Mouse (Mus musculus): ENCODE results near the gene Gm10799. TPM values are rescaled to one million over a fixed set of nuclear protein-coding genes. Genes with fewer than 3 reads are reported as not detected.

The Gm10799 gene
- total and polyA plus RNA-seq, 2 experiments from 2014 or later, result not detected

DNA sequence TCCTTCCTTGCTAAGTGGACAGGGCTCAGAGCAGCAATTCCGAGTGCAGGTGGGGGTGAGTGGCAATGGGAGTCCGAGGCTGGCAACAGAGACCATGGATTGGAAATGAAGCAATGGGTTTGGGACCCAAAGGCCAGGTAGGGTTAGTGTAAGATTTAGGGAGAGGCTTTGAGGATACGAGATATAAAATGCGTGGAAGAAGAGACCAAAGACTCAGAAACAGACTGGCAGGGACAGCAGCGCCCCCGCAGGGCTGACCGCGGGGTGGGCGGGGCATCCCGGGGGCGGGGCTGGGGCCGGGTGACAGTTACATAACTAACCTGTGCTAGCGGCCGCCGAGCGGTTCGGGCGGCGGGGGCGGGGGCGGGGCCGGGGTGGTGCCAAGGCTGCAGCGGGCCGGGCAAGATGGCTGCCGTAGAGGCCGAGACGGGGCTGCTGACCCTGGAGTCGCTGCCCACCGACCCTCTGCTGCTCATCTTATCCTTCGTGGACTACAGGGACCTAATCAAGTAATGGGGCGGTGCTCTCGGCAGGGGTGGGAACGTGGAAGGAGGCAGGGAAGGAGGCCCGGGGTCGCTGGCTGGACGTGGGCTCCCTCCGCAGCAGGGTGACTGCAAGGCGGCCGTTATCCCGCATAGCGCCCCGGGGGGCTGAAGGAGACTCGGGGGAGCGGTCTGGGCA, 40.8 kb downstream of the Gm10799 start, which contains the start of gene Fbxo3:
TSS of gene Fbxo3 (plus strand) at position 264 of the 681 bp plus-strand sequence.
- H3K9me3 ChIP-seq (ENCODE audit: low read length), result no peaks in the 10 kb centered on the region
- peak; percentile 84 for DNase-seq (ENCODE audit: low spot score)
- H3K9ac ChIP-seq (replicated peaks; ENCODE audit: low read length), result peak within 1 kb of the TSS; percentile 98
- peak; percentile 95 for ATAC-seq
- H3K27me3 ChIP-seq (ENCODE audit: insufficient read depth, low read length), result no peaks in the 10 kb centered on the region
- peak within 1 kb of the TSS; percentile 82 for H3K27ac ChIP-seq
- no peaks in the 10 kb centered on the region for H3K36me3 ChIP-seq (ENCODE audit: insufficient read depth, low read length)
- peak within 1 kb of the TSS; percentile 96 for H3K4me3 ChIP-seq (ENCODE audit: low read length)
- TF ChIP-seq CTCF (IDR thresholded peaks at IDR 0.05; ENCODE audit: low read depth), result peak; percentile 27; the same call in 1 of the 2 replicates
- peaks cover 10% of the 10 kb centered on the region for H3K4me1 ChIP-seq (ENCODE audit: insufficient read depth, low read length)
- 2% methylated on average over 33 of the region's 44 CpGs for WGBS
- H3K4me2 ChIP-seq (ENCODE audit: low read depth, low read length), result peak within 1 kb of the TSS; percentile 69

GRCm38 (mm10) chr2:104024656-104025055, 43.7 kb downstream of the Gm10799 start:
- Histone ChIP-seq H3K4me1 (ENCODE audit: insufficient read depth, low read length) (peaks cover 9% of the 10 kb centered on the region), H3K27ac (no peak overlapping the region), H3K4me3 (ENCODE audit: low read length) (no peak overlapping the region), H3K4me2 (ENCODE audit: low read depth, low read length) (no peak overlapping the region), H3K36me3 (ENCODE audit: insufficient read depth, low read length) (no peaks in the 10 kb centered on the region), H3K9ac (replicated peaks; ENCODE audit: low read length) (no peak overlapping the region), H3K27me3 (ENCODE audit: insufficient read depth, low read length) (no peaks in the 10 kb centered on the region), H3K9me3 (ENCODE audit: low read length) (no peaks in the 10 kb centered on the region)
- no peak for TF ChIP-seq CTCF (IDR thresholded peaks at IDR 0.05; ENCODE audit: low read depth)
- DNase-seq (ENCODE audit: low spot score), result no peak
- 84% methylated on average over 4 of the region's 4 CpGs for WGBS
- ATAC-seq, result no peak

GRCm38 (mm10) chr2:104023096-104023495, 45.3 kb downstream of the Gm10799 start:
- ATAC-seq (no peak), DNase-seq (ENCODE audit: low spot score) (no peak)
- H3K4me1 ChIP-seq (ENCODE audit: insufficient read depth, low read length), result no peaks in the 10 kb centered on the region
- H3K9me3 ChIP-seq (ENCODE audit: low read length), result no peaks in the 10 kb centered on the region
- no peak overlapping the region for H3K4me3 ChIP-seq (ENCODE audit: low read length)
- H3K27me3 ChIP-seq (ENCODE audit: insufficient read depth, low read length), result no peaks in the 10 kb centered on the region
- WGBS, result 81% methylated on average over 7 of the region's 7 CpGs
- no peaks in the 10 kb centered on the region for H3K36me3 ChIP-seq (ENCODE audit: insufficient read depth, low read length)
- H3K9ac ChIP-seq (replicated peaks; ENCODE audit: low read length), result no peak overlapping the region
- H3K4me2 ChIP-seq (ENCODE audit: low read depth, low read length), result no peak overlapping the region
- no peak overlapping the region for H3K27ac ChIP-seq
- no peak for TF ChIP-seq CTCF (IDR thresholded peaks at IDR 0.05; ENCODE audit: low read depth)

Other genes with a start within 250 kb of the Gm10799 start
- gene Lmo2, start 110.6 kb downstream of the Gm10799 start, total RNA-seq (2014; rRNA removed), result 25.7 and 28.0 TPM in 2 replicates
- gene Lmo2, start 110.6 kb downstream of the Gm10799 start, polyA plus RNA-seq (2015; fragmentation: Nextera tagmentation; extraction: Ambion mirVana), result 31.2 TPM in 2 replicates
- 59.5 and 70.6 TPM in 2 replicates for gene Fbxo3, start 40.8 kb downstream of the Gm10799 start, total RNA-seq (2014; rRNA removed)
- 65.1 and 67.0 TPM in 2 replicates for gene Fbxo3, start 40.8 kb downstream of the Gm10799 start, polyA plus RNA-seq (2015; fragmentation: Nextera tagmentation; extraction: Ambion mirVana)
- gene 4931422A03Rik, start 40.2 kb downstream of the Gm10799 start, total RNA-seq (2014; rRNA removed), result not detected in 2 replicates
- gene 4931422A03Rik, start 40.2 kb downstream of the Gm10799 start, polyA plus RNA-seq (2015; fragmentation: Nextera tagmentation; extraction: Ambion mirVana), result 1.9 and 2.5 TPM in 2 replicates
- gene Gm10912, start 2.7 kb downstream of the Gm10799 start, total RNA-seq (2014; rRNA removed), result not detected in 2 replicates
- gene Gm10912, start 2.7 kb downstream of the Gm10799 start, polyA plus RNA-seq (2015; fragmentation: Nextera tagmentation; extraction: Ambion mirVana), result not detected in 2 replicates
- gene Cd59b, start 1.3 kb upstream of the Gm10799 start, total RNA-seq (2014; rRNA removed), result not detected in 2 replicates
- gene Cd59b, start 1.3 kb upstream of the Gm10799 start, polyA plus RNA-seq (2015; fragmentation: Nextera tagmentation; extraction: Ambion mirVana), result 3.5 and 3.9 TPM in 2 replicates
- gene Cd59a, start 27.3 kb upstream of the Gm10799 start, total RNA-seq (2014; rRNA removed), result 2.9 and 8.9 TPM in 2 replicates
- gene Cd59a, start 27.3 kb upstream of the Gm10799 start, polyA plus RNA-seq (2015; fragmentation: Nextera tagmentation; extraction: Ambion mirVana), result 16.0 and 17.0 TPM in 2 replicates
- gene A930018P22Rik, start 54.2 kb upstream of the Gm10799 start, total RNA-seq (2014; rRNA removed), result 0.31 and 2.2 TPM in 2 replicates
- 0.23 TPM in 1 of 2 replicates, not detected in the other for gene A930018P22Rik, start 54.2 kb upstream of the Gm10799 start, polyA plus RNA-seq (2015; fragmentation: Nextera tagmentation; extraction: Ambion mirVana)

All from hindbrain, postnatal 0 days (tissue).